Mouse (Mus musculus) inflammation-experienced regulatory T-cells, adult 6 months (primary cell): Measurements from ENCODE around the gene Ifi209. TPM values are rescaled to one million over a fixed set of nuclear protein-coding genes. Genes with fewer than 3 reads are reported as not detected.
"Not testable (repeated sequence)": the region's sequence is repeated elsewhere in the genome, so short reads cannot be mapped to it uniquely, and the experiment has no call there.

Experiments
- ATAC-seq: one replicate; pipeline ENCODE4 v1.8.0; 2017
- polyA plus RNA-seq, 3 experiments: library from polyadenylated mRNA; unstranded; fragments of 100-300 nt; shearing (Covaris generic); gene quantifications; one replicate each; pipeline ENCODE4 v1.2.1; 2017

Ifi209 gene
- polyA plus RNA-seq, result 100 to 1,000 TPM; 164 to 254 (median 167) TPM

DNA sequence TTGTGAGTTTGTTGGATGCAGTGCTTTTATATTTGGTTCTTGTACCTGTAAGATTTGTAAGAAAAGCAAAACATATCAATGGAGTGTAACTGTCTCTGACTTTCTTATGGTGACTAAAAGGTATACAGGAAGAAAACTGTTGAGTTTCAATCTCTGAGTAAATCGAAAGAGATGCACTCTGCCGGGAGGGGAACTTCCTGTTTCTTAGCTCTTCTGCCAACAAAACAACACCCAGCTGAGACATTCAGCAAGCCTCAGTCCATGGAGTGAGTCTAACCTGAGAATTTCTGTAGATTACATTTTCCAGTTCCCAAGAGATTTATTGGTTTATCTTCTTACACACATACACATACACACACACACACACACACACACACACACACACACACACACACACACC, at the start of gene Ifi209:
Gene Ifi209 (plus strand): TSS at position 296 of the 400 bp plus-strand sequence.
- peak; percentile 83 for ATAC-seq

DNA sequence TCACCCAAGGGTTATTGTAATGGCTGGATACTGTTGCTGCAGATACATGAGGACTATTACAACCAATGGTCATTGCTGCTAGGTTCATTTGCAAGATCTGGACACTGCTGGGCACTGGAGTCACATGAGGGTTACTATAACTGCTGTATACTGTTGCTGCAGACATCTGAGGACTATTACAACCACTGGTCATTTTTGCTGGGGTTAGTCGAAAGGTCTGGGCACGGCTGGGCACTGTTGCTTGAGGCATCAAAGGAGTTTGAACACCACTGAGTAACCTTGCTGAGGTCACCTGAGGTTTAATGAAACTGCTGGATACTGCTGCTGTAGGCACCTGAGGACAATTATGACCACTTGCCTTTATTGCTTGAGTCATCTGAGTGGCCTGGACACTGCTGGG, 41.0 kb upstream of the Ifi209 start:
- ATAC-seq, result not testable (repeated sequence)

DNA sequence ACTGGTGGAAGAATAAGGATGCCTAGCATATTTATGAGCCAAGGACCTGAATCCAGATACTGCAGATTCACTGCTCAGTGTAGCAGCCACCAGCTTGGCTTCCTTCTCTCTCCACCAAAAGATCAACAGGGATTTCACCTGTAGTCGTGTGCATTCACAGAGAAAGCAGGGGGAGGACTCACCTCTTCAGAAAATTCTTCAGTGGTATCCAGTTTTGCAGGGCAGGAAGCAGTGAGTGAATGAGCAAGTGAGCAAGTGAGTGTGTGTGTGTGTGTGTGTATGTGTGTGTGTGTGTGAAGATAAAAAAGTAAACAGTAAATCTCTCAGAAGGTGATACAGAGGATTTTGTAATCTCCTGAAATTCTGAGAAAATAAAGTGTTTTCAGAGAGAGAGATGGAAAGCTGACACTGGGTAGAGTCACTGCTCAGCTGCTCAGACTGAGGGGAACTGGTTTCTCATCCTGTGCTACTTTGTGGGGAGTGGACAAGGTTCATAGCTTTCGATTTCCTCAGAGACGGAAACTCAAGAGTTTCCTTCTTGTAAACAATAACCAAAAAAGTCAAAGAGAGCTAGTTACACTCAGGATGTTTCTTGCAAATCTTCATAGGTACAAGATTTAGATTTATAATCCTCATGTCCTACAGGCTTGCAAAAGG, 31.8 kb upstream of the Ifi209 start, which contains the start of gene Ifi213:
Gene Ifi213 (minus strand): TSS at position 437 of the 657 bp plus-strand sequence.
- peak; percentile 91 for ATAC-seq

- not testable (repeated sequence) for ATAC-seq
These were observed 20.4 kb upstream of the Ifi209 start for GRCm38 (mm10) chr1:173610291-173610690.

- ATAC-seq, result not testable (repeated sequence)
These were observed 8.5 kb upstream of the Ifi209 start for GRCm38 (mm10) chr1:173622216-173622615.

- peak; percentile 10 for ATAC-seq
These were observed 6.7 kb upstream of the Ifi209 start for GRCm38 (mm10) chr1:173624052-173624451.

DNA sequence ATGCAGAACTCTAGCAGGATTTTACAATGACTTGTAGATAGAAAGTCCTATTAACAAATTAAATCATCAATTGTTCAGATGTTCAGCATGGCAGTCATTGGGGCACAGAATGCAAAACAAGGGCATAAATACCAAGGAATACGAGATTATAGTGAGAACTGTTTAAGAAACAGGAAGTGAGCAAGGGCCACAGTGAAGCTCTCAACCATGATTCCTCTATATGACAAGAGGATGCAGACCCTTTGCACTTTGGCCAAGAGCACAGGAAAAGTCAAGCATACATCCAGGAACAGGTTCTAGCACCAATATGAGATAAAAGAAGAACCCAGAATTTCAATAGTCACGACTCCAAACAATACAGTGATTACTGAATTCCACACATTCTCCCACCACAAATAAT, 4.0 kb upstream of the Ifi209 start:
- ATAC-seq, result no peak

DNA sequence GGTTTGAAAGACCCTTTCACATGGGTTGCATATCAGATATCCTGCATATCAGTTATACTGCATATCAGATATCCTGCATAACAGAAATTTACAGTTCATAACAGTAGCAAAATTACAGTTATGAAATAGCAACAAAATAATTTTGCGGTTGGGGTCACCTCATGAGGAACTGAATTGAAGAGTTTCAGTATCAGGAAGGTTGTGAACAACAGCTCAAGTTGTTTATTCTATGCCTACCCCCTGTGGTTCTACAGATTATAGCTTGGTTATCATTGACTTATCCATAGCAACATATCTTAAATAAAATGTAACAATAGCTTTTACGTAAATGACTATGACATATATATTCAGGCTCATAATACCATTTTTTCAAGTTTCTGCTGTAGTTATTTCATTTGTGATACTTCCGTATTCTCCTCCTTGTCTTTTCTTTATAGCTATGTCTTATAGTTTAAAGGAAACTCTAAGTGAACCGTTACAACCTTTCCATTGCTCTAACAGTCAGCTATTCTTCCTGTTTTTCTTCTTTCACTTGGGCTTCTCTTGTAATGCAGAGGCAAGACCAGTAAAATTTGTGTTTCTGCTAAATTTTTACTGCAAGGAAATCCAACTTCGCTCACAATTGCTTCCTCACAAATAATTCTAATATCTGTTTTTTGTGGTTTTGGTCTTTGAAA, 3.4 kb downstream of the Ifi209 start:
- ATAC-seq, result no peak

- no peak for ATAC-seq
These were observed 14.7 kb downstream of the Ifi209 start for GRCm38 (mm10) chr1:173645393-173645792.

DNA sequence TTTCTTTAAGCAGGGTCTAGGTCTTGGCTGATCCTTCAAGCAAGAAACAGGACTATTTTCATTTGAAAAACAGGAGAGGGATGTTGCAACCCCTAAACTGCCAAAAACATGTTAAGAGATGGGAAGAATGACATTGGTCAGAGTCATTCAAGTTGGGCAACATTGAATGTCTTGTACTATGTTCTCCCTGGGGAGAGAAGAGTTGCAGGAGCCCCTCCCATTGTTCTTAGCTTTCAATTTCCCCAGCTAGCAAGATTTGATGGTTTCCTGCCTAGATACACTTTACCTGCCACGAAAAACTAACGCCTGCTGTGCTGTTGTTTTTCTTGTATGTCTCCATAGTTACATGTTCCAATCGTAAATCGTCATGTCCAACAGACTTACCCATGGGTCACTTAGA, 27.3 kb downstream of the Ifi209 start:
- no peak for ATAC-seq

- ATAC-seq, result peak; percentile 92
These were observed 42.9 kb downstream of the Ifi209 start, which contains the start of gene Ifi208 for GRCm38 (mm10) chr1:173673458-173674097. Gene Ifi208 (plus strand): TSS chr1:173673675.

- ATAC-seq, result peak; percentile 80
These were observed 47.9 kb downstream of the Ifi209 start for GRCm38 (mm10) chr1:173678605-173679004.

DNA sequence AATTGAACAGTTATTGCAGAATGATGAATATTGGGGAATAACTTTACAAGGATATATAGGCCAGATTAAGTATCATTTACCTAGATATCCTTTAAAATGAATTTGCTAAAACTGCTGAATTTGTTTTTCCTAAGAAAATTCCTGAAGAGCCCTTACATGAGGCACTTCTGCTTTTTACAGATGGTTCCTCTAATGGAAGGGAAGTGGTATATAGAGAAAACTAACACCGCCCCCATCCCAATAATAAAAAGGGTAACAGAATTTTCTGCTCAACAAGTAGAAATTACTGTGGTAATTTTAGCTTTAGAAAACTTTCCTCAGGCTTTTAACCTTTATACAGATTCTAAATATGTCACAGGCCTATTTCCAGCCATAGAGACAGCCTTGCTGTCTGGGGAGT, 63.6 kb downstream of the Ifi209 start:
- ATAC-seq, result no peak

Other genes starting within 250 kb of the Ifi209 start
- 10 to 100 TPM; 57.4 to 70.4 (median 60.4) TPM for gene Ifi206, start 139.9 kb upstream of the Ifi209 start, polyA plus RNA-seq
- gene Ifi214, start 95.0 kb upstream of the Ifi209 start, polyA plus RNA-seq, result 10 to 100 TPM; 19.8 to 28.9 (median 23.0) TPM
- 10 to 100 TPM; 54.7 to 61.9 (median 56.4) TPM for gene Ifi213, start 31.6 kb upstream of the Ifi209 start, polyA plus RNA-seq
- gene Ifi208, start 42.8 kb downstream of the Ifi209 start, polyA plus RNA-seq, result 10 to 100 TPM; 52.2 to 73.3 (median 72.7) TPM
- gene Ifi207, start 110.8 kb downstream of the Ifi209 start, polyA plus RNA-seq, result under 1 TPM in 2 of 3 experiments, not detected in 1; 0.16 to 0.50 TPM
- gene Ifi204, start 136.0 kb downstream of the Ifi209 start, polyA plus RNA-seq, result 1 to 10 TPM in 1 of 3 experiments, under 1 TPM in 2; 0.38 to 3.6 (median 0.42) TPM